Mouse (Mus musculus) ovary, postnatal 36 days (tissue): ENCODE measurements around the gene Agmat.
"Not testable (repeated sequence)": the region's sequence is repeated elsewhere in the genome, so short reads cannot be mapped to it uniquely, and the experiment has no call there.

Experiments
- DNase-seq: peaks from one replicate; pipeline ENCODE4 v3.0.0; 2022; ENCODE audit warnings: low spot score, mixed read lengths

Gene Agmat

DNA sequence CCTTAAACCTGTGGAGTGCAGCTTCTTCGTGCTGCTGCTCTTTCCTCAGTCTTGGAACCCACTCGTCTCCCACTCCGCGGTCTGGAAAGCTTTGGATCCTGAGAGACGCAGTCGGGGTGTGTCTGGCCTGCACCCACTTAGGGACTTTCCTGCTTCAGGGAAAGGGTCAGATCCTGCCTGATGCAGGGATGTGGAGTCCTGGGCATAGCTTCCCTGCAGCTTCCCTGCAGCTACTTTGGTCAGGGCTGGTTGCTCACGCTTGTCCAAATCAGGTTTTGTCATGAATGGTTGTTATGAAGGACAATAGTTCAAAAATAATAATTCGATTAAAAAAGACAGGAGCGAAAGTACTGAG lies 11.3 kb upstream of the Agmat start:
- no peak for DNase-seq

DNA sequence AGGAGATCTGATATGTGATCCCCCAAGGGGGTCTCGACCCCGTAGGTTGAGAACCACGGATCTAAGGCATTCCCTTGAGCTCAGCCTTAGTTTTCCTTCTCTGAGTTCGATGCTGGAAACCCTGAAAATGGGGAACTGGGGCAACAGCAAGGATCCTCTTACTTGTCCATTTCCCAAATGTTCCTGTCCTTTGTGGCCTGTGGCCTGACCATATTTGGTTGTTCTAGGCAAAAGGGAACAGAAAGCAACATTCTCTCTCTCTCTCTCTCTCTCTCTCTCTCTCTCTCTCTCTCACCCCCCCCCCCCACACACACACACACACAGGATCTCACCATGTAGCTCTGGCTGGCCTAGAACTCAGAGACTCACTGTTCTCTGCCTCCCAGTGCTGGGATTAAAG lies 9.6 kb upstream of the Agmat start:
- no peak for DNase-seq

DNA sequence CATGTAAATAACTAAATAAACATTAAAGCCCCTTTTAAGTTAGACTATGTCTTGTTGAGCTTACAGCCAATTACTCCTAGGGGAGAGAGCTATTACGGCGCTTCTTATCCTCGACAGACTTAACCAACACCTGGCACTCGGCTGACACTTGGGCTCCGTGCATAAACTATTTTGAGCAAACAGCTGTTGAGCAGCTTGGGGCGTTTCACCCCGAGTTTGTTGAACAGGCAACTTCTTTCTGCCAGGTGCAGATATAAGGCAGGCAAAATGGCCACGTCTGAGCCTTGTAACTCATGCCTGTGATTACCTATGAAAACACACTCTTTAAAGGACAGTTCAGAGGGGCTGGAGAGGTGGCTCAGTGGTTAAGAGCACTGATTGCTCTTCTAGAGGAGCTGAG lies 8.5 kb upstream of the Agmat start:
- no peak for DNase-seq

DNA sequence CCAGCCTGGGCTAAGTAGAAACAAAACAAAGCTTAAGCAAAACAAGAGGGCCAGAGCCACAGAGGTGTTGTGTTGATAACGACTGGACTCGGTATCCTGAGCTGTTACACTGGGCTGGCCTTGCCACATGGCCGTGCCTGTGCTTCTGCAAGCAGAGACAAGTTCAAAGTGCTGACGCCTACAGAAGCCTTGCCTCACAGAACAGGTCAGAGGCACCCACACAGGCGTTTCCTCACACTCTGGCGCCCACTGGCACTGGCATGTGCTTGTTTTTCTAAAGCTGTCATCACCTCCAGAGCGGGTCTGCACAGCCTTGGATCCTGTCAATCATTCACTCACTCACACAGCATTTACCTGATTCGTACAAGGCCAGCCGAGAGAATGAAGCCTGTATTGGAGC lies 4.6 kb upstream of the Agmat start:
- no peak for DNase-seq

DNA sequence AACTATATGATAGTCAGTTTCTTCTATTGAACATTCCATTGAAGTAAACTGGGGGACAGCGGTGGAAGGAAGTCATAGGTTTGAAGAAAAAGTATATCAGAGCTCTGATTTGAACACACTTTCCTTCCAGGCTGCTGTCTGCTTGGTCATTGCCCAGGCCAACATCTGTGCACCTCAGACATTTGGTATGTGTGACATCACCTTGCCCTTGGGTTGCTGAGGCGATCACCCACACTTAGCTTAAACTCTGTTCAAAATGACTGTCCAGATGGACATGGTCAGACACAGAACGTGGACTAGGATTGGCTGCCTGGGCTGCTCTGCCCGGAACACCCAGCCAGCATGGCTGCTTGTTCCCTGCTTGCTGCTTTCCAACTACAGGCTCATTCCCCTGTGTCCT lies 4.1 kb upstream of the Agmat start:
- DNase-seq = no peak

DNA sequence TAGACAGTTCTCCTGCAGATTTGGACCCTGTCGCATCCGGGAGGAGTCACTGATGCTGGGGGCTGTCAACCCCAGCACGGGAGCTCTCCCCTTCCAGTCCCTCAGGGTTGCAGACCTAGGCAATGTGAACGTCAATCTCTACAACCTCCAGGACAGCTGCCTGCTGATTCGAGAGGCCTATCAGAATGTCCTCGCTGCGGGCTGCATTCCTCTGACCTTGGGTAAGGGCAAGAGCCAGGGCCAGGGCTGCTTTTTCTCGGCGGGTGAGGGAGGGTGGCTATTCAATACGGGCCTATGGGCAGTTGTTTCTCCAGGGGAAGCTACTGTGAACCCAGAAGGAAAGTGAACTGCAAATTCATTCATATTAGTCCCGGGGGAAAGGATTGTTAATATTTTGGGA lies 3.1 kb downstream of the Agmat start:
- peak; percentile 65 for DNase-seq

DNA sequence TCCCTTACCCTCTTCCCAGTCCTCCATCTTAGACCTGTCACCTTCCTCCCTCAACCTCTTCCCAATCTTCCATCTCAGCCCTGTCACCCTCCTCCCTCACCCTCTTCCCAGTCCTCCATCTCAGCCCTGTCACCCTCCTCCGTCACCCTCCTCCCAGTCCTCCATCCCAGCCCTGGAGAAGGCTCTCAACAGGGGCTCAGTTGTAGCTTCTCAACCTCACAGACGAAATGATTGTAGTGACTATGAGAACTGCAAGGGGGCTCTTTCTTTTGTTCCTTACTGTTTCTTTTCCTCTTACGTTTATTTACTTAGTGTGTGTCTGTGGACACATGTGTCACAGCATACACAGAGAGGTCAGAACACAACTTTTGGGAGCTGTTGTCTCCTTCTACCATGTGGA lies 4.4 kb downstream of the Agmat start:
- DNase-seq = no peak

DNA sequence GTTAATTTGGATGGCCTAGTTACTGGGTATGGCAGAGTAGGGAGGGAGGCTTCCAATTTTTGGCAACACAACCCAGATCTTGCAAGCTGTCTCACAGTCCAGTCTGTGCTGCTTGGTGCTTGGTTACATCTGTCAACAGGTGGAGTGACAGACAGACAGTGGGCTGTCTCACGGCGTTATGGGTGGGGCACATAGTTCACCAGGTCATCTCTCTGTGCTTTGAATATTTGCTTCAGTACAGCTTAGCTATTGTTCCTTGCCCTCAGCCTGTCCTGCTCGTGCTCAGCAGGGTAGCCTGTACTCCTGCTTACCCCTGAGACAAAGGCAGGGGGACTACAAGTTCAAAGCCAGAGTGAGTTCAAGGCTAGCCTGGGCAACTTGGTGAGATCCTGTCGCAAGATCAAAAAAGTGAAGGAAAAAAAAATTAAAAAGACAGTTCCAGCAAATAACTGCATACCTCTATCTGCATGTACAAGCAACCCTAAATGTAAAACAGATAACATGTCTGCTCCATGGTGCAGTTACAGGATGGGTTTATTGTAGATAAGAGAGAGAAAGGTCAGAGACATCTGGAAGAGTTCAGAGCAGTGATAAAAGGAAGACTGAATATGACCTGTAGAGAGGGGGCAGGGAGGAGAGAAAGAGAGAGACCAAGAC lies 5.1 kb downstream of the Agmat start:
- DNase-seq = no peak

DNA sequence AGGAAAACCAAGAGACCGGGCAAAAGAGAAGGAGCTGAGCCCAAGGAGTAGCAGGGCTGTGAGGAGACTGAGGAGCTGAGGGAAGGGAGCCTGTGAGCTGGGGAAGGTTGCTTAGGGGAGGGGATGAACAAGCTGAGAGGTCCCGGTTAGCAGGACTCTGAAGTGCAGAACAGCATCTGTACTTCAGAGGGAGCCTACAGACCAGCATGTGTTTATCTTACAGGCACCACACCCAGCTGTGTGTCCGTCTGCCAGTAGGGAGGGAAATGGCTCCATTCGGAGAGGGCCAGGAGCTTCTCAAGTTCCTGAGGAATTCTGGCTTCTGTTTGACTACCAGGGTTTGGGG lies 5.6 kb downstream of the Agmat start:
- no peak for DNase-seq

DNA sequence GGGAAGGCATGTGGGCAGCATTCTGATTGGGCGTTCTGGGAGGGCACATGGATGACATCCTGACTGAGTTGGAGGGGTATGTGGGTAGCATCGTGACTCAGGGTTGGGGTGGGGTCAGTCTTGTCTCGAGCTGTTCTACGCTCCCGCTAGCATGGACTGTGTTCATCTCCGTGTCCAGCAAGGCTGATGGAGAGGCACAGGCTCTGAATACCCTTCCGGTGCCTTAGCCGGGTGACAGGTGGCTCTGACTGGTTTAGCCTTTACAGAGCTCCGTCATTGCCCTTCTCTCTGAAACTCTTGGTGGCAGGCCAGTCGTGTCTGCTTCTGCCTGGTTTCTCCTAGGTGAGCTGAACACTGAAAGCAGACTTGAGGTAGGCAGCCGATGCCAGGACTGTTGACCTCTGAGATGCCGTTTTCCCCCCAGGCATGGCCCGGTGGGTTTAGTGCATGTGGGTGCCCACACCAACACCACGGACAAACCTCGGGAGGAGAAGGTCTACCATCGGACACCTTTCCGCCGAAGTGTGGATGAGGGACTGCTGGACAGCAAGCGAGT lies 9.0 kb downstream of the Agmat start:
- DNase-seq = no peak

DNA sequence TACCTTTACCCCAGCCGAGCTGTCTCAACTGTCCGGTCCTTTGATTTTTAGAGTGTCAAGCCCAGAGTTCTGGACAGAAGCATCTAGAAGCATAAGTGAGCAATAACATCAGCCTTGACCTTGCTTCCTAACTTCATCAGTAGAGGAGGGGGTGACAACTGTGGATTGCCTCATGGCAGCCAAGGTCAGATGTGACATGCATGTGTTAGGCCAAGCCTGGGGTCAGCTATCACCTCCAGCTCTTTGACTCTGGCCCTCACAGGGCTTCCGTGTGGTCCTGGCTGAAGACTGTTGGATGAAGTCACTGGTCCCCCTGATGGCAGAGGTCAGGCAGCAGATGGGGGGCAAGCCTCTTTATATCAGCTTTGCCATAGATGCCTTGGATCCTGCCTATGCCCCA lies 10.7 kb downstream of the Agmat start:
- no peak for DNase-seq

DNA sequence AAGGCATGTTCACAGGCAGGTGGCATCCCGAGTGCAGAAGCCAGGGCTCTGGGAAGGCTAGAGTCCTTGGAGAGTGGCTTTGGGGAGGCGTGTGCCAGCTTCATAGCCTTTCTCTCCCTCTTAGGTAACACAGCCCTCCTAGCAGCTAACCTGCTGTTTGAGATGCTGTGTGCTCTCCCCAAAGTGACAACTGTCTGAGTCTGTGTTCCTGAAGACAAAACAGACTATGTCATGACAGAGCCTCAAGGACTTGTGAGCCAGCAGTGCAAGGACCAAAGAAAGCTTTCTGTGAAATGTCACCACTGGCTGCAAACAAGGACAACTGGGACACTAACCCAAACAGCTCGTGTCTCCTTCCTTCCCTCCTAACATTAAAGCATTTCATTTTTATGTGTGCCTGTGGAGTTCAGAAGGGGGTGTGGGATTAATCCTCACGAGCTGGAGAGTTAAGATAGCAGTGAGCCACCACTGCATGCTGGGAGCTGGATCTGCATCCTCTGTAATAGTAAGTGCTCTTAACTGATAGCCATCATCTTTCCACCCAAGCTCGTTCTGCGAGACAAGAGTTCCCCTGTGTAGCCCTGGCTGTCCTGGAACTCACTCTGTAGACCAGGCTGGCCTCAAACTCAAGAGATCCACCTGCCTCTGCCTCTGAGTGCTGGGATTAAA lies 12.5 kb downstream of the Agmat start:
- peak; percentile 34 for DNase-seq

DNA sequence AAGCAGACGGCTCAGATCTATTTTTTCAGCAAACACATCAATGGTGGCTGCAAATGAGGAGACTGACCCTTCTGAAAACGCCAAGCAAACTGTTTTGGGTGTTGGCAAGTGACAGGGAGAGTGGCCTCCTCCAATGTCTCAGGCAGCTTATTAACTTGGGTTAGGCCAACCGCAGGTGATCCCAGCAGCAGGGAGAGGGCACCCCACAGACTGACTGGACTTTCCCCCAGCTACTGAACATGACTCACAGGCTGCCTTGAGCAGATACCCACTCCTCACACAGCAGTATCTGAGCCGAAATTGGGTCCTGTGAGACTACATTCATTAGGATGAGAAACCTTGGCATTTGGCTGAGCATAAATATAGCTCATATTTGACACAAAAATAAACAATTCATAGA lies 14.5 kb downstream of the Agmat start:
- no peak for DNase-seq

DNA sequence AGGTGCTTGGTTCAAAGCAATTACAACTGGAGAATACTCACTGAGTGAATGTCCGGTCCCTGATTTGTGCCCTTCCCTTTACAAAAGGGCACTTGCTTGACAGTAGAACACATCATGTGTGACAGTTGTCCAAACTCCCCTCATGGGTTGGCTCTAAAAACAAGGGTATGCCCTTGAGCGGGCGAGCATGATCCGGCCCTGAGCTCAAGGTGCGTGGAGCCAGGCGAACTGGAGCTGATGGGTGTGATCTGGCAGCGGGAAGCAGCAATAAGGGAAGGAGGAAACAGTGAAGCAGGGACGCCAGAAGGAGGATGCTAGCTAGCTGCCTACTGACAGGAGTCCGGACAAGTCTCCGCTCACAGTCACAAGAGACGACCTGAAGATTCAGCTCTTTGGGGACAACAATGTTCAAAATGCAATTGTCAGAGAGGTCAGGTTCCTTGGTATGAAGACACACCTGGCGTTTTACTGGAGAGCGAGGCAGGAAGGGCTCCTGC lies 15.7 kb downstream of the Agmat start:
- DNase-seq = no peak

DNA sequence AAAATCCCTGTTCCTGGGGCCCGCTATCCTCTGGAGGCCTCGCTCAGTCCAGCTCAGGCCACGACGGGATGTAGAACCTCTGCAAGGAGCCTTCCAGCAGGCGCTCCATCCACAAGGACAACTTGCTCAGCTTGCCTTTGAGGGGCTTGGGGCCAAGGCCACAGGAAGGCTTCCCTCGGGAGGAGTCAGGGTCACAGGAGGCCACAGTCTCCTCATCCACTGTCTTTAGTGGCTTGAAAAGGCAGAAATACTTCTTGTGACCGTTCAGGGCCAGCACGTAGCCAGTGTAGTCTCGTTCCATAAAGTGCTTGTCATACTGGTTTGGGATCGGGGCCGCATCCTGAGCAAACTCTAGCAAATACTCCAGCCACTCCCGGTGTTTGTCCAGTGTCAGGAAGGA lies 17.0 kb downstream of the Agmat start:
- no peak for DNase-seq

DNA sequence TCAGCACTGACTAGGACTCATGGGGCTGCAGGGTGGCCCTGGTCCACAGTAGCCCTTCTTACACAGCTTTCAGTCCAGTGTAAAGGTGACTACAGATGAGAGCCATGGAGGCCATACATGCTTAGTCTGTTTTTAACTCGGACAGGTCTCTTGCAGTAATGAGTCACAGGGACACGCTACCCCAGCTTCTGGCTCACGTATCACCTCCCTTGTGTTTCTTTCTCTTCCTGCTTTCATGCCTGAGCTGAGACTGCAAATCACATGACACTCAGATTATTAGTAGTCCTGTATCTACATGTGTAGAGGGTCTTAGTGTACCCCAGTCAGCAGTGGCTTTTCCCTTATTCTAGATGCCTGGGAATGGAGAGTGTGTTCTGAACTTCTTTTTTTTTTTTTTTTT lies 18.5 kb downstream of the Agmat start:
- DNase-seq = no peak

DNA sequence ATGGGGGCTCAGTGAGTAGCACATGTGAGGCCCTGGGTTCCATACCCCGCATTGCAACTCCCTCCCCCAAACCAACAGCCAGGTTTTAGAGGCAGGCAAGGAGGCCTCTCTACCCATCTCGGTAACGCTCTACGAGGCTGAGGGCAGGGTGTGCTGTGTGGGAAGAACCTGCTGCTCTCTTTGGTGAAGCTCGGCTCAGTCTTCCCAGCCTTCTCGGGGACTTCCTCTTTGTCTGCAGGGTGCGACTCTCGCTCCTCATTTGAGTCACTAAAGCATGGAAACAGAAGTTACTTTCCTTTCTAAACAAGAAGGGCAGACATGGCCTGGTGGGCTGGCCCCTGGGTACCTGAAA lies 19.8 kb downstream of the Agmat start:
- no peak for DNase-seq

DNA sequence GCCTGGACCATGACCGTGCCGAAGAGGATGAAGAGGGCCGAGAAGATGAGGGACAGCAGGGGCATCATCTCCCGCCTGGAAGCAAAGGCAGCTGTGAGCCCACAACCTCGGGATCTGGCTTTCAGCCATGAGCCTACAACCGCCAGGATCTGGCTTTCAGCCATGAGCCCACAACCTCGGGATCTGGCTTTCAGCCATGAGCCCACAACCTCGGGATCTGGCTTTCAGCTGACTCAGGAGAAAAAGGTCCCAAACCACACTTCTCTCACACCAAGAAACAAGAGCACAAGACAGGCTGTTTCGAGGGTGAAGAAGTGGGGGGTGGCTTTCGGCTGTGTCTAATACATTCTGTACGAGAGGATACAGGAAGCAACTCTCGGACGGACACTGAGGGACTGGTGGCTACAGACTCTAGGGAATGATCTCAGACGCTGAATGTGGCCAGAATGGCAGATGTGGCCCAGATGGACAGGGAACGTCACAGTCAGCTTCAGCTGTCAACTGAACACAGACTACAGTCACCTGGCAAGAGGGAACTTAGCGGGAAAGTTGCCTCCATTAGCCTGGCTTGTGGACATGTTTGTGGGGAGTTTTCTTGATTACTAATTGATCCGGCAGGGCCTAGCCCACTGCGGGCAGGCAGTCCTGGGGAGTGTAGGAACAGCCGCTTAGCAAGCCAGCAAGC lies 20.3 kb downstream of the Agmat start:
- peak; percentile 56 for DNase-seq

DNA sequence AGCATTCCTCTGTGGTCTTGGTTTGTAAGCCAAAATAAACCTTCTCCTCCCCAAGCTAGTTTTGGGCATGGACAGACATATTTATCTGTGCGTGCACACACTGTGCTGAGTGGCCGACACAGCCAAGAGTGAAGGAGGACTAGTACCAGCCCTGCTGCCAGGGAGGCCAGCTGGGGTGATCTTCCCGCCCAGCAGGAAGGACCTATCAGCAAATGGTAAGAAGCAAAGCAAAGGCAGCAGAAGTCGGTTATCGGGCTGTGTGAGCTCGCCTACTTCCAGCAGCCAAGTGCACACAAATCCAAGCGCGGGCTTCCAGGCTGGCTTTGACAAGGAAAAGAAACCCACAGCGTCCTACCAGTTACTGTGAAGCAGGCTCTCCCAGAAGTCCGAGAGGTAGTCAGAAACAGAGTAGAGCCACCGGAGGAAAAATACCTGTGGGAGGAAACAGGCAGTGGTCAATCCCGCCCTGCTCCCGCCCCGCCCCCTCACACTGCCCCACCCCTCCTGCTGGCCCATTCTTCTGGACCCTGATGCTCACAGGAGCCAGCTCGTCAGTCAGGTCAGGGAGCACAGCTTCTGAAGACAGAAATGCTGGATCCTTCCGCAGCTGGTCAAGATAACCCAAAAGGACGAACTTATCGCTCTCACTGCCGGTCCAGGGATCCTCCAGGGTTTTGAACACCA lies 21.0 kb downstream of the Agmat start:
- DNase-seq = peak; percentile 52

DNA sequence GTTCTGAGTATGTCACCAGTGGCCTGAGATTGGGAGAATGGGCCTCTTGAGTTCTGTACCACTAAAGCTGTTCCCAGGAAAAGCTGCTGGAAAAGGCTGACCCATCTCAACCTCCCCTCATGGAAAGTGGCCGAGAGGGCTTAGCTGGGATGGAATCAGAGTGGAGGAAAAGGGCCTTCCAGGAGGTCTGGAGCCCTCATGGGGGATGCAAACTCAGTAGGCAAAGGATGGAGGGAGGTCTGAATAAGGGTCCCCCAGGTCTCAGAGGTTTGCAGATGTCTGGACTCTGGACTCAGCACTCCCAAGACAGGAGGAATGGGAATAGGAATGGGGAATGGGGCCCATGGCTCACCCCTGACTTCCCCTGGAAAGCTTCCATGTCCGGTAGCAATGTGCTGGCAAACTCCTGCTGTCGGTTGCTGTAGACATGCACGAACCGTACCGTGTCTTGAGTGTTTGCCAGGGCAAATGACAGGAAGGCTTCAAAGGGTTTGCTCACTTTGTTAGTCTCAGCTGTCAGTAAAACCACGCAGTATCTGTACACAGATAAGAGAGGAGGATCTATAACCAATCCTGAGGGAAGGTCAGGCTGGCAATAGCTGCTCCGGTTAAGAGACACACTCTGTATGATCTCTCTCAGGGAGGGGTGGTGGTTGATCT lies 23.2 kb downstream of the Agmat start:
- DNase-seq = no peak

DNA sequence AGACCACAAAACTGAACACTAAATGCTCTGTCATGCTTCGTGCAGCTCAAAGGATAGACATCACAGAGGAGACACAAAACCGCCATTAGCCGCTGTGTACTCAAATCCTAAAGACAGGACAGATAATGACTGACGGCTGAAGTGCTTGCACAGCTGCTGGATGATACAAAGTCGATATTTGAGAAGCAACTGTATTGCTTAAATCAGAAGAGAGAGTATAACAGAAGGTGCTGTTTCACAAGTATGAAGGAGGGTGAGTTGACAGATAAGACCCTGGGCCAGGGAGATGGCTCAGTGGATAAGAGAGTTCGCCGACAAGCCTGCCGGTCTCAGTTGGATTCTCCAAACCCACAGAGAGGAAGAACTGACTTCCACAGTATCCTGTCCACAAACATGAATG lies 25.4 kb downstream of the Agmat start:
- DNase-seq = no peak

DNA sequence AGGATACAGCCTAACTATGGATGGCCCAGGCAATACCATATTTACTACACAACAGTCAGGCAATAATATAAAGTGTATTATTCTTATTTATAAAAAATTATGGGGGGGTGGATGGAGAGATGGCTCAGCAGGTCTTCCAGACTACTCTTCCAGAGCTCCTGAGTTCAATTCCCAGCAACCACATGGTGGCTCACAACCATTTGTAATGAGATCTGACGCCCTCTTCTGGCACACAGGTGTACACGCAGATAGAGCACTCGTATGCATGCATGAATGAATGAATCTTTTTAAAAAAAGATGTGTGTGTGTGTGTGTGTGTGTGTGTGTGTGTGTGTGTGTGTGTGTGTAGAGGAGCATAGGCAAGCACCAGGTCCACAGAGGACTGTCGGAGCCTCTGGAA lies 26.5 kb downstream of the Agmat start:
- not testable (repeated sequence) for DNase-seq
